Mouse (Mus musculus) embryo, embryonic 11 days (tissue): ENCODE data around the gene Nagpa.
"Not testable (repeated sequence)": the region's sequence is repeated elsewhere in the genome, so short reads cannot be mapped to it uniquely, and the experiment has no call there.

Experiments
- DNase-seq: peaks from one replicate; pipeline ENCODE4 v3.0.0-alpha.2; 2015

Nagpa gene

DNA sequence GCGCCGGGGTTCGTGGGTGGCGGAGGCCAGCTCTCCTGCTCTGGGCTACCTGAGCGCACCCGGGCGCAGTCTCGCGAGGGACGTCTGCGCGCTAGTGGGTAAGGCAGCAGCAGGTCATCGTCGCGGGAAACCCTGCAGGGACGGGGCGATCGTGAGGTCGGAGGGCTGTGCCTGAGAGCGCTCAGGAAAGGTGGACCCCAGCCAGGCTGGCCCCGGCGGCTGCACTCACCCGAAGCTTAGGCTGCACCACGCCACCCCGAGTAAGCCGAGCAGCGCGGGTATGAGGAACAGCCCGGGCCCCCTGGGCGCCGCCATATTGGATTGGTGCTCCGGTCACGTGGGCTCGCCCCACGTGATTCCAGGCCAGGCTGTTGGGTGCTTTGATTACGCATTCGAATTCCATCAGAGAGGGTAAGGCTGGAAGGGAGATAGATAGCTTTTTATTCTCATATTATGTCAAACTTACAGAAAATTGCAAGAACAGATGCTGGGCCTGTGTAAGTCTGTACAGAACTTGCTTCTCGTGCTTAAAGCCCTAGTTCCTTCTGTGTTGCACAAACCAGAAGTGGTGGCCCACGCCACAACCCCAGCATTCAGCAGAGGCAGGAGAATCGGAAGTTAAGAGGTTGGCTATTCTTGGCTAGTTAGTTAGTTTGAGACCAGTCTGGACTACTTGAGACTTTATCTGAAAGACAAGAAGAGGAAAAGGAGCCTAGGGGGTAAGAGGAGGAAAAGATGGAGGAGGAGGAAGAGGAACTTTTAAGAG lies at the start of gene Nagpa:
Gene Nagpa (minus strand): TSS at position 345 of the 766 bp plus-strand sequence.
- peak; percentile 93 for DNase-seq

DNA sequence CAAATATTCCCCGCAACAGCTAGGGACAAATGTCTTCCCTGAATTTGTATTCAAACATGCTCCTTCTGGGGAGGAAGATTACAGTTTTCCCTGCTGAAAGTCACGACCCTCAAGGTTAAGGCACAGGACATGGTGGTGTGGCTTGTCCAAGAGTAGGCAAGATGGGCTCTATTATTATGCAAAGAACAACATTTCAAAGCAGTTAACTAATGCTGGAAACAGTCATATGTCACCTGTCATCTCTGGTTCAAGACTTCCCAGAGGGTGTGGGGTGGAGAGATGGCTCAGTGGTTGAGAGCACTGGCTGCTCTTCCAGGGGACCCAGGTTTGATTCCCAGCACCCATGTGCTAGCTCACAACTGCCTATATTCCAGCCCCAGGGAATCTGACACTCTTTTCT lies 48.4 kb upstream of the Nagpa start:
- DNase-seq = no peak

DNA sequence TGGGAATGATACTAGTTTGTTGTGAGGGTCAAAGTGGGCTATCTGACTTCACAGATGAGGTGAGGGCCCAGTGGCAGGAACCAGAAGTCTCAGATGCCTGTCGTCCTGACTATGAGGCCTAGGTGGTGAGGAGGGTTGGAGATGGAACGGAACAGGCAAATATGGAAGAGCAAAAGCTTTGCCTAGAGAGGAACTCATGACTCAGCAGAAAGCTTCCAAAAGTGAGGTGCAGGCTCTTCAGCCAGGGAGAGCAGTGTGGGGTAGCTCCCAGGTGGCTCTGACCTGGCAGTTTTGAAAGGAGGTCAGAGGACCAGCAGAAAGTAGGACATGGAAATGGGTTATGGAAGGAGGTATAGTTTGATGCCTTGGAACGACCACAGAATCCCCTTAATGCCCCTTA lies 47.1 kb upstream of the Nagpa start:
- no peak for DNase-seq

DNA sequence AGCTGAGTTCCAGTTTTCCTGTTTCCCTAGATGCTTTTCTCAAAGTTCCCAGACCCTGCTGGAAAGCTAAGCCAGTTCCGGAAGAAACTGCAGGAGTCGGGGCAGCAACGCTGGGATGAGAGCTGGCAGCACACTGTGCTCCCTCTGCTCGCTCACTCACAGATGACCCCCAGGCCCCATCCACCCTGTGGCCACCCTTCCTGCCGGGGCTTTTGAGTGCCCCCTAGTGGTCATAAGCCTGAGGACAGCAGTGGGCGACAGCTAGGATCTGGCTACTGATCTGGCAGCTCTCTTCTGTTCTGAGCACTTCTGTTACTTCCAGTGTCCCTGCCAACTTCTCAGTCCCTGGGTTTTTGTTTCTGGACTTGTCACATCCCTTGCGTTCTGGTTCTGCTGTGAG lies 40.6 kb upstream of the Nagpa start:
- DNase-seq = peak; percentile 67

DNA sequence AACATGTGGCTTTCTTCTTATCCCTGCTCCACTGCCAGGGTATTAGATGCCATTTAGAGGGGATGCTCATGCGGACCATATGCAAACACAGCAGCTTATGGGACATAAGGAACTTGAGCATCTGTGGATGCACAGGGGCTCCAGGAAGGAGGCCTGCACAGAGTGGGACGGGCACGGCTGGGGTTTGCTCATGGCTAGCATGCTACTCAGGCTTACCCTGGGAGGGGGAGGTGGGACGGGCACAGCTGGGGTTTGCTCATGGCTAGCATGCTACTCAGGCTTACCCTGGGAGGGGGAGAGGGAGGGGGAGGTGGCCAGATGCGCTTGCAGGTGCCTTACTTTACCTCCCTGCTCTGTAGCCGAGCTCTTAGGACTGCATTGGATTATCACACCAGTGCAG lies 39.1 kb upstream of the Nagpa start:
- DNase-seq = no peak

DNA sequence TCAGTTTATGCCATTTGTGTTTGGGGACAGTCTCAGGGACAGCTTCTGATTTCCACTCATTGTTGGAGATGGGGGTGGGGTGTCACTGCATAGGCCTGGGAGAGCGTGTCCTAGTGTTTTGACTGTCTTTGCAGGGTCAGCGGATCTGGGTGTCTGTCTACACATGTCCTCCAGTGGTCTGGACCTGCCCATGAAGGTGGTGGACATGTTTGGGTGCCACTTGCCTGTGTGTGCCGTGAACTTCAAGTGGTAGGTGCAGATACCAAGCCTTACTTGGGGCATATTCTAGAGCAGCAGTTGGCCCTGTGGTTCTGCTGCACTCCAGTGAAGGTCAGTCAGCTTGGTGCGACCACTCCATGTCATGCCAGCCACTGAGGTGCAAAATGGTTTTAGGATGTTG lies 38.5 kb upstream of the Nagpa start:
- no peak for DNase-seq

DNA sequence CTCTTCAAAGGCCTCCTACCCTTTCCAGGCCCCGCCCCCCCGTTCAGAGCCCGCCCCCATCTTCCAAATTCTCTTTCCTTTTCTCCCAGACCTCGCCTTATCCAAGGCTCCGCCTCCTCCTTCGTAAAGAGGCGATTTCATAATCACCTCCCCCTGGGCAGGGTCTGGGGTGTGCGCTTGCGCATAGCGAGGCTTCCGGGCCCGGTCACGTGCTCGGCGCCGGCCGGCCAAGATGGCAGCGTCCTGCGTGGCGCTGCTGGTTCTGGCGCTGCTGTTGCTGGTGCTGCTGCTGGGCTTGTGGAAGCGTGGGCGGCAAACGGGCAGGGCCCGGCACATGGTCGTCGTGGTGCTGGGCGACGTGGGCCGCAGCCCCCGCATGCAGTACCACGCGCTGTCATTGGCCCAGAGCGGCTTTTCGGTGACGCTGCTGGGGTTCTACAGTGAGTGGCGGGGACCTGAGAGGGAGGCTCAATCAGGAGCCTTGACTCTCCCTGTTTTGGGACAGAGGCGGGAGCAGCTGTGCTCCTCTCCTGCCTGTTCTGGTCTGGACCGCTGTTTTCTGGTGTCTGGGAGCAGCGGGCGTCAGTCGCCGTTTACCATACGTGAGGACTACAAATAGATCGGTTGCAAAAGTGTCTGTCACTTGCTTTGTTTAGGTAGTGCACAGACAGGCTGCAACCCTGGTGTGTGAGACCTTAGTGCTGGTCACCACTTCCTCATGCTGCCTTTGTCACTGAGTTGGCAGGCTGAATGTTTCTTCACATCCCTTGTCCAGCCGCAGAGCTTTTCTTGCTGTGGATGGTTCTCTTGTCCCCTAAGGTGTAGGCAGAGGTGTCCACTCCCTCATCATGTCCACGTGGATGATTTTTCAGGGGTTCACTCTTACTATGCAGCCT lies 29.9 kb upstream of the Nagpa start, which contains the start of gene Alg1:
Gene Alg1 (plus strand): TSS at position 204 of the 896 bp plus-strand sequence.
- peak; percentile 97 for DNase-seq

DNA sequence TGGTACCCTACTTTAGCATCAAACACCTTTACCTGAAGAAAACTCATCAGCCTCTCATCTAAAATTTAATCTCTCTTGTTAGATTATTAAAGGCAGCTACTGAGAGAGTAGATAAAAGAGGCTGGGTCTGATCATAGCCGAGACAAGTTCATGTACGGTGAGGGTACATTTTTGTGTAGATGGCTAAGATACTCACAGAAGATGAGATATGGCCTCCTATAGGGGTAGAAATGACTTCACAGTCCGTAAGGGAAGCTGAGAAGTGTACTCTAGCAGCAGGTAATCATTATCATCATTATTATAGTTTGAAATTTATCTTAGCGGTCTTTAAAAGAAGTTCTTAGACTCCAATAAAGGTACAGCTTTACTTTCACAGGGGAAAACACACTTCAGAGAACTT lies 29.2 kb upstream of the Nagpa start:
- DNase-seq = no peak

DNA sequence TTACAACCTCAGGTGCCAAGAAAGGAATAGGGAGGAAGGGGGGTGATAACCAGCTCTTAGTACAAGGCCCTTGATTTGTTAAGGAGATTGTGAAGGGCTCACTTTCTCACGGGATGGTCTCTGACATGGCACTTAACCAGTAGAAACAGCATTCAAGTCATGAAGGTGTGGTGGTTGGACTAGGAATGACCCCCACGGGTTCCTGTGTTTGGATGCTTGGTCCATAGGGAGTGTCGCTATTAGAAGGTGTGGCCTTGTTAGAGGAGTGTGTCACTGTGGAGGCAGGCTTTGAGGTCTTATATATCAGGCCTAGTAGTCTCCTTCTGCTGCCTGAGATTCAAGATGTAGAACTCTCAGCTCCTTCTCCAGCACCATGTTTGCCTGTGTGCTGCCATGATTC lies 24.3 kb upstream of the Nagpa start:
- not testable (repeated sequence) for DNase-seq

DNA sequence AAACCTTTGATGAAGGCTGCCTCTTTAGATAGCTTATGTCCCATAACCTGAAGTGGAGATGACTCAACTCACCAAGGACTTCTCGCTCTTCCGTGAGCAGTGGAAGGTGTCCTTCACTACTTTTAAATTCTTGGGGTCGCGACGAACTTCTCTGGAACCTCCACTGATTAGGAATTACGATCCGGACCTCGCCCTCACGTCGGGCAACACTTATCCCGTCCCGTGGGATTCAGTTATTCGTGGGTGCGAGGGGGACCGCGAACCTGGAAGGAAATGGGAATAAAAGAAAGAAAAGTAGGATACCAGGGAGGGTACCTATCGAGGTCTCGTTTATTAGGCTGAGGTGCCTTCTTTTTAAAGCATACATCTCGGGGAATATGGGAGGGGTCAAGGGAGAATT lies 23.7 kb upstream of the Nagpa start:
- not testable (repeated sequence) for DNase-seq

DNA sequence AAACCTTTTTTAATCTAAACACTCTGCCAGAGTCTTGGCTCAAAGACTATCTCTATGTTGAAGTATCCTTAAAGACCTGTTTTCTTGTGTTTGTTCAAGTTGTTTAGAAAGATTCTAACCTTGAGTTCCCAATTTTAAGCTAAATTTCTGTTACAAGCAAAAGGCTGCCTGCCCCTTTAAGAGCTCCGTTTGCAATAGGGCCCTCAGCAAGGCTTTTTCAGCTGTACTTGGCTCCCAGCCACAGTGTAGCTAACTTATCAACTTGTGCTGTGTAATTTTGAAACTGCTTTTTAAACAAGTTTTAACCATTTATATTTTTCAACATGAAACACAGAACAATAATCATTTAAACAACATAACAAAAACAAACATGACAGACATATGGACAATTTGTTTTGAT lies 22.7 kb upstream of the Nagpa start:
- DNase-seq = not testable (repeated sequence)

DNA sequence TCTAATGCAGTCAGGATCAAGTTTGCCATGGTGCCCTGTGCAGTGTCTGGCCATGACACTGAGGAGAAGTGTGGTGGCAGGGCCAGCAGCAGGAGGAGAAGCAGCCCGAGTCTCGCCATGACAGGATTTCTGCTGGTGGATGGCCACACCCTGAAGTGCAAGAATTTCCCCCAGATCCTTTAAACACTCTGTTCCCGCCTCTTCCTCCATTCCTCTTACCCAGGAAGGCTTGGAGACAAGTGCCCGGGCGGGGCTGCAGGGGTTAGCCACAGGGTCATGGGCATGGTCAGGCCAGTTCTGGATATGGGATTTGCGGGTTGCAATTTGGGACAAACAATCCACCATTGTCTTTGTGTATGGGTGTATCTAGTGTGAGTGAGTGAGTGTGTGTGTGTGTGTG lies 18.3 kb upstream of the Nagpa start, which contains the start of gene AU021092:
Gene AU021092 (minus strand): TSS at position 160 of the 400 bp plus-strand sequence.
- DNase-seq = no peak

DNA sequence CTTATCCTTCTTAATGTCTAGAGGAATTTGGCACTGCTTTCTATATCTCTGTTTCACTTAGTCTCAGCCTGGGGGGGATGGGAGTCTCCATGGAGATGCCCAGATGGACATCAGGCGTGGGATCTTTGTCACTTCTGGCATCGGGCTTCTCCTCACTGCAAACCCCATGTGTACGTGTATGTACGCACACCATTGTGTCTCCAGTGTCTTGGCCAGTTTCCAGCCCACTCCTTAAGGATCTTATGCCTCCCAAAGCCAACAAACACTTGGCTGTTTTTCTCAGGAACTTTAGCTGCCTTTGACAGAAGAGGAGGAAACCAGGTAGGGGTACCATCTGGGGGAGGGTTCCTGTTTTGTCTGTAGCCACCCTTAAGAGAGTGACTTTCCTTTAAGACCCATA lies 17.6 kb upstream of the Nagpa start:
- no peak for DNase-seq

DNA sequence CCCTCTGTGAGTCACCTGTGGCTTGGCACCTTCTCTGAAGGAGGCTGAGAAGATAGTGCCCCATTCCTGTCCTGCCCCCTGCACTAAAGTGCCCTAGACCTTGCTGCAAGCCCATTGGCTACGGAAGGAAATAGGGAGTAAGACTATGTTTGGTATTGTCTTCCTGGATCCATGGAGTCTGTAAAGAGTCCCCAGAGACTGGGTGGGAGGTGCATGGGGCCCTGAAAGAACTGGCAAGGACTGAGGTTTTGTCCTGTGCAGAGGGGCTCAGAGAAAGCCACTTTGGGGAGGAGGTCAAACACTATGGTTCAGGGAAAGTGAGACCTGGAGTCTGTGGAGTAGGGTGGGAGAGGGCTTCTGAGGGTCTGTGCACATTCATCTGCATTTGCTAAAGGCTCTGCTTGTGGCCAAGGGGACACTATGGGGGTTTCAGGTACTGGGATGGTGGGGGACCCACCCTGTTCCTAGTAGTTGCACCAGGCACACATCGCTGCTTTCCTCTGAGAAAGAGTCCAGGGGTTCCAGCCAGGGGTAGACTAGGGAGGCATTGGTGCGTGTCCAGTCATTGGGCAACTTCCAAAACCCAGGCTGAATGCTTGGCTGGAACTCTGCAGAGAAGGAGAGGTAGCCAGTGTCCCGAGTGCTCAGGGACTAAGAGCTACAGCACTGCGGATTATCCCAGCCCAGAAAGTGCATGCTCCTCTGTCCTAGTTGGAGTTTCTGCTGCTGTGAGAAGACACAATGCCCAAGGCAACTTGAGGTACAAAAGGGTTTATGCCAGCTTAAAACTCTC lies 13.7 kb upstream of the Nagpa start:
- no peak for DNase-seq

DNA sequence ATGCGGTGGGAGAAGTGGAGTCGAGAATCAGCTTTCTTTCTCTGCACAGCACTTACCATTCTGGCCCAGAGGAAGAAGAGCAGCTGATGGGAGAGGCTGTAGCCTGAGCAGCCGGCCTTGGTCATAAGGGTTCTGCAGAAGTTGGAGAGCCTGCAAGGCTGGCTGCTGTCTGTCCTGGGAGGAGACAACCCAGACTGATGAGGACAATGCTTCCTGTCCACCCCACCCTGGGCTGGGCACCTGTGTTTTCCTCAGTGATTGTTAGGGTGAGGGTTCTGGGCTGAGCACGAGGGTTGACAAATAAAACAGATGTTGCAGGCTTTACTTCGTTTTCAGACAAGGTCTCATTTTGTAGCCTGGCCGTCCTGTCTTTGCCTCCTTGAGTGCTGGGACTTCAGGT lies 12.9 kb upstream of the Nagpa start:
- no peak for DNase-seq

DNA sequence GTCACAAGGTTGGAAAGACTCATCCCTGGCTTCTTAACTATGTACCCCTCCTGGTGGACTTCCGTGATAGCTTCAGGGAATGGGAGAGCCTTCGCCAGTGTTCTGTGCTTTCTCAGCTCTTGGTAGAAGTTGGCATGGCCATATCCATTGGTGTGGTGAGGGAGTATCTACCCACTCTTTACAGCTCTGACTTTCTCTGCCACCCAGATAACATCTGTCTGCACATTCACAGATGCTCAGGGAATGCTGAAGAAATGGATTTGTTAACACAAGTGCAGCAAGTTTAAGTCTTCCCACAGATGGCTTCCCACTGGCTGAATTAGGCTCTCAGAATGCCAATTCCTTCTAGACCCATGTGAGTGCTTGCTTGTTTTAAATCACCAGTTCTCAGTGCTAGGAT lies 10.3 kb upstream of the Nagpa start:
- DNase-seq = no peak

DNA sequence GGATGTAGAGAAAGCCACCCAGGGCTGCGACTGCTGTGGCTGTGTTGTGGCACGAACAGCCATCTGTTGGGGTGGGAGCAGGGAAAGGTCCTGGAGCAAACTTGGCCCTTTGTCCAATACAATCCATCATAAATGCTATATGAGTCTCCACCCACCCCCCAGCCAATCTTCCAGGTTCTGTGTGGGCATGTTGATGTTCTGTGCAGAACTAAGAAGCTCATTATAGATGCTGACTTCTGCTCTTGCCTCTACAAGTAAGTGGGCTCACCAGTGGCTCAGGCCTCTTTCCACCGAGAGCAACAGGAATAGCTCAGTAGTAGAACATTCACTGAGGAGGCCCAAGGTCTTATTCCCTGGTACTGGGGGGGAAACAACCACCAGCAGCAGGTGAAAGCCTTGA lies 8.3 kb upstream of the Nagpa start:
- no peak for DNase-seq

DNA sequence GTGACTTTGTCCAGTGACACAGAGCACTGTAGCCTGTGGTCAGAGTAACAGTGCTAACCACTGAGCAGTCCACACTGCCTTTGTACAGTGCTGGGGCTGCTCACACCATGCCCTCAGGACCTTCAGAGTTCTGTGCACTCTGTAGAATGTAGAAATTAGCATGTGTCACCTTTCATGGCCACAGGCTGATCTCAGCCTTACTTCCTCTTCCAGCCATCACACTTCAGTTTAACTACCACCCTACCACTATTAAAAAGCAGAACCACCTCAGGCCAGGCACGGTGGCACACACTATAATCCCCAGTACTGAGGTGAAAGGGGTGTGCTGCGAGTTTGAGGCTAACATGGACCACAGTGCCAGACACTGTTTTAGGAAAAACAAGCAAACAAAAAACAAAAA lies 6.6 kb upstream of the Nagpa start:
- DNase-seq = no peak

DNA sequence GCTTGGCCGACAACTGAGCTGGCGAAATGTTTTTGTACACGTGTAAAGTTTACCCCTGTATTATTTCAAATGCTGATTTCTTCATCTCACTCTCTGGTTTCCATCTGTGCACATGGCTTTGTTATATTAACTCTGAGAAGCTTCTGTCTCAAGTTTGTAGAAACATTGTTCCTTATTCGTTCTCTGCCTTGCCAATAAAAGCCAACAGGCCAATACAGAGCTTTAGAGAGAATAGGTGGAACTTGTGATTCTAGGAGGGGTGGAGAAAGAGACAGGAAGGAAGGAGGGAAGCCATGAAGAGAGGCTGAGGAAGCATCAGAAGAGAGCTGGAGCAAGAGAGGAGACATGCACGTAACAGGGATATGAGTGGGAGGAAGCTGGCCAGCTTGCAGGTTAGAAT lies 2.2 kb upstream of the Nagpa start:
- no peak for DNase-seq

DNA sequence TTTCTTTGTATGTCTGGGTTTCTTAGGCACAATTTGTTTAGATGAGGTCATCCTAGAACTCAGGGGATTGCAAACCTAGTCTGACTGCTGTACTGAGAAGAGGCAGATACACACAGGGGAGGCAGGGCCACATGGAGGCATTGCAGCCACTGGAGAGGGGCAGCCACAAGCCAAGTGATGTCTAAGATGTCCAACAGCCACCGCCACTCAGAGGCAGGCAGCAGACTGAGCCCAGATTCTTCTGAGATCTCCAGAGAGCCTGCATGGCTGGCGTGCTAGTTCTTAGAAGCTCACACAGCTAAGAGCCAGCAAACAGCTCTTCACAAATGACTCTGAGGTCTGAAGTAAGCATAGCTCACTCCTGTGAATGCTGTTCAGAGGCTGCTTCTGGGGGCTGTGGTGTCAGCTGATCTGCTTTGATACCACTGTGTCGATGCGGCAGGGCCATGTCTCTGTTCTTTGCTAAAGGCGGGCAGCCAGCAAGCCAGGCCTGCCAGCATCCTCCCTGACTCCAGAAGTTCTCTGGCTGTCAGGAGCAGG lies 1.7 kb upstream of the Nagpa start:
- no peak for DNase-seq

DNA sequence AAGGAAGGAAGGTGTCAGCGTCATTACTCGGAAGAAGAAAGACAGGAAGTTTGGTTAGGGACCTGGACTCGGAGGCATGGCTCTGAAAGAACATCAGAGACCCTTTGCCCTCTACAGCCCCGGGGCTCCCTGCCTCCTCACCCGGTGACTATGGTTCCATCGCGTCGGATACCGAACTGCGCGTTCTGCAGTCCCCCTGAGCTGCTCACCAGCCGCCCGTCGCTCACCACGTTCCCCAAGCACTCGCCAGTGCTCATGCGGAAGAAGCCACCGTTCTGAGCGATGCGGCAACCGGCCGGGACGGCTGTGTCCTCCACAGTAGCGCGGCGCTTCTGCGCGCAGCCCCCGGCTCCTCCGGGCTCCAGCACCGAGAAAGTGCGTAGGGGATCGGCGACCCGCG lies 612 bp downstream of the Nagpa start:
- DNase-seq = peak; percentile 9

DNA sequence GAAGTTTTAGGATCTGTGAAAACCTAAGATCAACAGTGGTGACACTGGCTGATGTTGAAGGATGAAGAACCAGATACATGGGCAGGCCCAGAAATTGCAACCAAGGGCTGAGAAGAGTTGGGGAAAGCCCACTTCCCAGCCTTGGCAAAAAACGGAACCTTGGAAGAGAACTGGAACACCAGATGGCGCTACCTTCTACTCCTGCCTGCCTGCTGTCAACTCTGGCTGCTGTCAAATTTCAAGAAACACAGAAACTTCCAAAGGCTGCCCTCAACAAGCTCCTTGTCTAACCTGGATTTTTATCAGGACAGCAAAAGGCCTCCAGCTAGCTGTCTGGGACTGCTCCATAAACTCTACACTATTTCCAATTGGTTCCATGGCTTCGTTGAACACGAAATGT lies 1.1 kb downstream of the Nagpa start:
- DNase-seq = peak; percentile 61

DNA sequence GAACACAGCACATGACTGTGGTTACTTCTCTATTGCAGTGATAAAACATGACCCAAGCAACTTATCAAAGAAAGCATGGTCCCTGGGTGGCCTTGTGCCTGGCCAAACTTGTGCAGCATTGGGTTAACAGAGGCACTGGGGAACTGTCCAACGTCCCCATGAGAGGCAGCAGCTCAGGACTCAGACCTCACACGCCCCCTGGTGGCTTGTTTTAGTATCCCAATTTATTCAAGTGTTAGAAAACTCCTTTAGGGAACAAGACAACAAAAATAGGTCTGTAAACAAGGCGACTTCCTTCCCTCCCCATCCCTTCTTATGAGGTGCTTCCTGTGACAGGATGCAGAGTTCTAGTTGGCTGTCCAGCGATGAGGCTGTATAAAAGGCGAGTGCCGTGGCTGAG lies 8.7 kb downstream of the Nagpa start:
- DNase-seq = peak; percentile 78
